Mouse (Mus musculus): ENCODE measurements around the gene Chtop.

GRCm38 (mm10) chr3:90486998-90487397 lies 22.3 kb downstream of the Chtop start:
- no peak for TF ChIP-seq CTCF (IDR thresholded peaks at IDR 0.05; ENCODE audit: low read depth, low read length)
- TF ChIP-seq POLR2AphosphoS5 (IDR thresholded peaks at IDR 0.05; ENCODE audit: insufficient replicate concordance, low read depth, low read length): no peak
- no peak for TF ChIP-seq GATA1 (IDR thresholded peaks at IDR 0.05; ENCODE audit: borderline replicate concordance, low read length)

Data from G1E (cell line).